Mouse (Mus musculus) erythroblast, embryonic 14.5 days (primary cell): ENCODE results near the gene Ext2.

Experiments used
- GATA1 ChIP-seq: IDR thresholded peaks from 2 replicates; pipeline ENCODE4 v1.6.1; 2012; ENCODE audit warnings: low read length, inconsistent platforms, mixed read lengths
- TAL1 ChIP-seq: IDR thresholded peaks from 3 replicates; pipeline ENCODE4 v1.6.1; 2012; ENCODE audit warnings: low read length, inconsistent platforms, mixed read lengths

DNA sequence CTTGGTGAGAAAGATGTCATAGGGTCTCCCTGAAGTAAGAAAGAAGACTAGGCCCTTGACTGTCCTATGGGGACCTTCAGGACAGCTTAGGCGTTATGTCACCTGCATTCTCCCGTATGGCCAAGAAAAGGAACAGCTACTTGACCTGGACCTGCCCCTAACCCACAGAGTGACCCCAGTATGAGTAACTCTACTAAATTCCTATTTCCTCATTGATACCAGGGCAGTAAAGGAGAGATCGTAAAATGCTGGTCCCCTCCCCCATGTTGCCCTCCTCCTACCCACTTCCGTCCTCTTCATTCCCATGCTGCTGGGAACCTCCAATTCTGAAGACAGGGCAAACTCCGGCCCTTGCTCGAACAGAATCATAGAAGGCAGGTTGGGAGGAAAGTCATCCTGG is 177.6 kb downstream of the Ext2 start:
- TF ChIP-seq TAL1: no peak
- no peak for TF ChIP-seq GATA1
